Mouse (Mus musculus) heart, adult 8-10 months (tissue): ENCODE measurements at regions not wholly inside any gene's neighbourhood (a gene's known extent, or its start where the extent isn't known, plus 50 kb on each side); places are given as distances from the start of the nearest gene placed in this dataset.

Experiments
- DNase-seq: peaks from one replicate; pipeline ENCODE4 v3.0.0; 2022; ENCODE audit warnings: low spot score

GRCm38 (mm10) chr12:109272101-109272500 is 180.5 kb upstream of the Dlk1 start:
- DNase-seq: no peak

- DNase-seq: no peak
Measured at GRCm38 (mm10) chr12:109314850-109315249, 137.8 kb upstream of the Dlk1 start.

GRCm38 (mm10) chr12:109325986-109326385 is 126.6 kb upstream of the Dlk1 start:
- DNase-seq: no peak

GRCm38 (mm10) chr12:109371327-109371726 is 81.3 kb upstream of the Dlk1 start:
- DNase-seq: no peak

- no peak for DNase-seq
Measured at GRCm38 (mm10) chr12:109385794-109386193, 66.8 kb upstream of the Dlk1 start.

GRCm38 (mm10) chr12:109388791-109389190 is 63.8 kb upstream of the Dlk1 start:
- no peak for DNase-seq

- DNase-seq: no peak
Measured at GRCm38 (mm10) chr12:109390388-109390920, 62.2 kb upstream of the Dlk1 start.

- DNase-seq: no peak
Measured at GRCm38 (mm10) chr12:109390978-109391377, 61.6 kb upstream of the Dlk1 start.

- no peak for DNase-seq
Measured at GRCm38 (mm10) chr12:109393326-109393725, 59.3 kb upstream of the Dlk1 start.

- DNase-seq: peak; percentile 56
Measured at GRCm38 (mm10) chr12:109393795-109394194, 58.8 kb upstream of the Dlk1 start.

GRCm38 (mm10) chr12:109394396-109394795 is 58.2 kb upstream of the Dlk1 start:
- no peak for DNase-seq

GRCm38 (mm10) chr12:109396614-109397013 is 56.0 kb upstream of the Dlk1 start:
- no peak for DNase-seq

GRCm38 (mm10) chr12:109397175-109398058 is 55.2 kb upstream of the Dlk1 start:
- no peak for DNase-seq

GRCm38 (mm10) chr12:109398473-109398872 is 54.1 kb upstream of the Dlk1 start:
- no peak for DNase-seq

GRCm38 (mm10) chr12:109398951-109399350 is 53.7 kb upstream of the Dlk1 start:
- no peak for DNase-seq

- DNase-seq: no peak
Measured at GRCm38 (mm10) chr12:109399591-109399990, 53.0 kb upstream of the Dlk1 start.

GRCm38 (mm10) chr12:109400041-109400440 is 52.6 kb upstream of the Dlk1 start:
- no peak for DNase-seq

GRCm38 (mm10) chr12:109400936-109401586 is 51.6 kb upstream of the Dlk1 start:
- DNase-seq: no peak

- DNase-seq: no peak
Measured at GRCm38 (mm10) chr12:109401696-109402095, 50.9 kb upstream of the Dlk1 start.

- DNase-seq: peak; percentile 15
Measured at GRCm38 (mm10) chr12:109402226-109402625, 50.4 kb upstream of the Dlk1 start.
